Mouse (Mus musculus): ENCODE results near the gene Gstm4. TPM values are rescaled to one million over a fixed set of nuclear protein-coding genes. Genes with fewer than 3 reads are reported as not detected.
"Not testable (repeated sequence)": the region's sequence is repeated elsewhere in the genome, so short reads cannot be mapped to it uniquely, and the experiment has no call there.

Gstm4 gene
- polyA plus RNA-seq, 1 experiment from 2014 or later, result 29.6 TPM

DNA sequence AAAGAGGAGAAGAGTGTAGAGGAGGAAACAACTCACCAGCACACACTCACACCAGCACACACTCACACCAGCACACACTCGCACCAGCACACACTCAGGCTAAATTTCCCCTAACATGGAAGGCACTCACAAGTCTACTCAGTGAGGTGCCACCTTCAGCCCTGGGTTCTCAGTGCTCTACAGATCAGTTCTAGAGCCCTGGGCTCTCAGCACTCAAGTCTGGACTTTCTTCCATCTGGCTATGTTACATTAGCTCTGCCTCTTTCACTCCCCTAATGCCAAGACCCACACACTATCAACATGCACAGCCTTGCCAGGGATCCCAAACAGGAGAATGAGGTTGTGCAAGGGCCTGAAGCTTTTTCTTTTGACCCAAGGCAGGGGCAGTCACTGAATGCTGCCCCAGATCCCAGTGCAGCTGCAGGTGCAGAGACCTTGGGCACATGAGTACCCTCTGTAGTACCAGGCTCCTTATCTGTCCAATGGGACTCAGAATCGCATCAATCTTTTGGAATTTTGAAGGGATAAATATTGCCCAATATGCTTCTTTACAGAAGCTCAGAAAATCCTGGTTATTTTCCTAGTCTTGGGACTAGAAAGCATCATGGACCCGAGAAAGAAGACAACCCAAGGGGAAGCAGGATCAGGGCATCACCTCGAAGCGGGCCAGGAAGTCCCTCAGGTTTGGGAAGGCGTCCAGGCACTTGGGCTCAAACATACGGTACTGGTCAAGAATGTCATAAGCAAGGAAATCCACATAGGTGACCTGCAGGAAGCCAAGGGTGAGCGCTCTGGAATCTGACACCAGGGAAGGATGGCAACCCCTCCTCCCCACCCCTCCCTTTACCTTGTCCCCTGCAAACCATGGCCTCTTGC is 30.4 kb downstream of the Gstm4 start:
- no peak for ATAC-seq (ENCODE audit: insufficient read depth, low FRiP score)
- H3K9ac ChIP-seq (ENCODE audit: low read length), result 0 out of 2 replicates have a peak overlapping the region, but pooled peaks have one; percentile 2
- peak overlapping the region; percentile 29; the same call in 1 of the 2 replicates for H3K4me2 ChIP-seq (ENCODE audit: low read depth, low read length)
- H3K4me3 ChIP-seq (replicated peaks; ENCODE audit: low read length), result no peak overlapping the region
- WGBS, result 86% methylated on average over 7 of the region's 8 CpGs
- H3K27ac ChIP-seq (ENCODE audit: low read length), result 0 out of 2 replicates have a peak overlapping the region, but pooled peaks have one; percentile 39
- no peaks in the 10 kb centered on the region for H3K27me3 ChIP-seq (ENCODE audit: control insufficient read depth, insufficient read depth, low read length)
- no peaks in the 10 kb centered on the region; the same call in 1 of the 2 replicates for H3K36me3 ChIP-seq (ENCODE audit: control insufficient read depth, insufficient read depth, low read length)
- H3K4me1 ChIP-seq (ENCODE audit: control insufficient read depth, insufficient read depth, low read length), result peaks cover 15% of the 10 kb centered on the region
- no peaks in the 10 kb centered on the region for H3K9me3 ChIP-seq (replicated peaks; ENCODE audit: control insufficient read depth, low read length)

DNA sequence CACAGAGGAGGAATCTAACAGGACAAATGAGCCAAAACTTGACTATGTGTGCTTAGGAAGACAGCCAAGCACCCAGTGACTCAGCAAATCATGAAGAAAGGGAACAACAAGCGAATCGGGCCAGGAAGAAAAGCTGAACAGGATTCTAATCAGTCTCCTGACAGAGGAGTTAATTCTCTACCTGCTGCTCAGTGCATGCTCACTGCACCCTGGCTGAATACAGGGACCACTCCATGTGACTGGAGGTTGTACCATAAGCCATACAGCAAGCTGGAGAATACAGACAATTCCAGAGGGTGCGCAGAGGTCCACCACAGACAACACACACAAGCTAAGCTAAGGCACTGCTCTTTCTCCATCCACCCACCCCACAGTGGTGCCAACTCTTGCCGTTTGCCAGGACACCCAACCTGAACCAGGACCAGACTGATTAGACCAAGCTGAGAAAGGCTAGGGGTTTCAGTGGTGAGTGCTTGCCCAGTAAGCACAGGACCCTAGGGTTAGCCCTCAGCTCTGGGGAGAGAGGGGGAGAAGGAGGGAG is 31.3 kb downstream of the Gstm4 start:
- Histone ChIP-seq H3K4me3 (replicated peaks; ENCODE audit: low read length) (0 out of 2 replicates have a peak overlapping the region, but pooled peaks have one; percentile 0), H3K4me2 (ENCODE audit: low read depth, low read length) (peak overlapping the region; percentile 29; the same call in 1 of the 2 replicates), H3K4me1 (ENCODE audit: control insufficient read depth, insufficient read depth, low read length) (peaks cover 12% of the 10 kb centered on the region), H3K9ac (ENCODE audit: low read length) (peak overlapping the region; percentile 2), H3K9me3 (replicated peaks; ENCODE audit: control insufficient read depth, low read length) (no peaks in the 10 kb centered on the region), H3K27me3 (ENCODE audit: control insufficient read depth, insufficient read depth, low read length) (no peaks in the 10 kb centered on the region), H3K27ac (ENCODE audit: low read length) (peak overlapping the region; percentile 39), H3K36me3 (ENCODE audit: control insufficient read depth, insufficient read depth, low read length) (no peaks in the 10 kb centered on the region; the same call in 1 of the 2 replicates)
- 58% methylated on average over 4 of the region's 4 CpGs for WGBS
- no peak for ATAC-seq (ENCODE audit: insufficient read depth, low FRiP score)

DNA sequence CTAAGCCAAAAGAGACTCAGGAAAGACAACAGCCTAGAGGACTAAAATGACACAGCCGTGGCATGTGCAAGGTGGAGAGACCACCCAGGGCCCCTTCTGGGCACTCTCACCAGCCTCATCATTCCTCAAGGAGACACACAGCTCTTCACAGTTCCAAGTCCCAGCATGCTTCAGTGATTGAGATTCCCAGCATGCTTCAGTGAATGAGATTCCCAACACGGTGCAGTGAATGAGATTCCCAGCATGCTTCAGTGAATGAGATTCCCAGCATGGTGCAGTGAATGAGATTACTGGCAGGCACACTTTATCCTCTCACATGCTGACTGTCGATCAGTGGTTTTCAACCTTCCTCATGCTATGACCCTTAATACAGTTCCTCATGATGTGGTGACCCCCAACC is 33.1 kb downstream of the Gstm4 start:
- no peaks in the 10 kb centered on the region; the same call in 1 of the 2 replicates for H3K36me3 ChIP-seq (ENCODE audit: control insufficient read depth, insufficient read depth, low read length)
- no peak overlapping the region for H3K27ac ChIP-seq (ENCODE audit: low read length)
- ATAC-seq (ENCODE audit: insufficient read depth, low FRiP score), result no peak
- no peak overlapping the region for H3K9ac ChIP-seq (ENCODE audit: low read length)
- H3K4me2 ChIP-seq (ENCODE audit: low read depth, low read length), result no peak overlapping the region
- H3K9me3 ChIP-seq (replicated peaks; ENCODE audit: control insufficient read depth, low read length), result no peaks in the 10 kb centered on the region
- no peak overlapping the region for H3K4me3 ChIP-seq (replicated peaks; ENCODE audit: low read length)
- peaks cover 12% of the 10 kb centered on the region for H3K4me1 ChIP-seq (ENCODE audit: control insufficient read depth, insufficient read depth, low read length)
- WGBS, result 72% methylated on average over 3 of the region's 3 CpGs
- no peaks in the 10 kb centered on the region for H3K27me3 ChIP-seq (ENCODE audit: control insufficient read depth, insufficient read depth, low read length)

DNA sequence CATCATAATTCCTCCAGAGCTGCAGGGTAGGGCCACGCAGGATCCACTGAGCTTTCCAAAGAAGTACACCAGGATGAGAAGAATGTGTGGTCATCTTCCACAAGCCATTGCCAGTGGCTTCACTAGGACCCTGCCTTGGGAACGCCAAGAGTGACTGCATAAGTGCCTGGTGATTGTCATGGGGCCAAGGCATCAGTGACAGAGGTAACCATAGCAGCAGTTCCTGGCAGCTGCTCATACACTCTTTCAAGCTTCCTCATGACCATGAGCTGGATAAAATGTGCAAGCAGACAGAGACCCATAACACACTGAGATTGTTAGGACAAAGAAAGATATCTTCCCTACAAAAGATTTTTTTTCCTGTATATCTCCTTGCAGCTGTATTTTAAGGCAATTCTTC is 34.4 kb downstream of the Gstm4 start:
- Histone ChIP-seq H3K27ac (ENCODE audit: low read length) (no peak overlapping the region), H3K27me3 (ENCODE audit: control insufficient read depth, insufficient read depth, low read length) (no peaks in the 10 kb centered on the region), H3K4me3 (replicated peaks; ENCODE audit: low read length) (no peak overlapping the region), H3K9me3 (replicated peaks; ENCODE audit: control insufficient read depth, low read length) (no peaks in the 10 kb centered on the region), H3K4me2 (ENCODE audit: low read depth, low read length) (no peak overlapping the region), H3K9ac (ENCODE audit: low read length) (no peak overlapping the region), H3K36me3 (ENCODE audit: control insufficient read depth, insufficient read depth, low read length) (no peaks in the 10 kb centered on the region; the same call in 1 of the 2 replicates), H3K4me1 (ENCODE audit: control insufficient read depth, insufficient read depth, low read length) (peaks cover 12% of the 10 kb centered on the region)
- 58% methylated on average over 2 of the region's 2 CpGs for WGBS
- no peak for ATAC-seq (ENCODE audit: insufficient read depth, low FRiP score)

DNA sequence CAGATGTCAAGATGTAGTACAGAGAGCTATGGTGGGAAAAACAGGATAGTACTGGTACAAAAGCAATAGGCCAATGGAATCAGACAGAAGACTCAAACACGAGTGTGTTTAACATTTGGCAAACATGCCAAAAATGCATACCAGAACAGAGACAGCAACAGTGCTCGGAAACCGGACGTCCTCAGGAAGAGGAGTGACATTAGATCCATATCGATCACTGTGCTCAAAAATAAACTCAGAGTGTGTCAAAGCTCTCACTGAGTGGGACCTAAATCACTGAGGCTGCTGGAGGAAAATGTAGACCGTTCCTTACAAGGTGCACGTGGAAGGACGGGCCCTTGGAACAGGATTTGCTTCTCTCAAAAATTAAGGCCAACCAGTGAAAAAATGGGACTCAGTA is 42.7 kb downstream of the Gstm4 start:
- 49% methylated on average over 8 of the region's 8 CpGs for WGBS
- no peak overlapping the region for H3K9ac ChIP-seq (ENCODE audit: low read length)
- ATAC-seq (ENCODE audit: insufficient read depth, low FRiP score), result no peak
- H3K4me1 ChIP-seq (ENCODE audit: control insufficient read depth, insufficient read depth, low read length), result no peaks in the 10 kb centered on the region
- H3K4me3 ChIP-seq (replicated peaks; ENCODE audit: low read length), result no peak overlapping the region
- H3K27ac ChIP-seq (ENCODE audit: low read length), result no peak overlapping the region
- no peaks in the 10 kb centered on the region for H3K36me3 ChIP-seq (ENCODE audit: control insufficient read depth, insufficient read depth, low read length)
- H3K27me3 ChIP-seq (ENCODE audit: control insufficient read depth, insufficient read depth, low read length), result no peaks in the 10 kb centered on the region
- no peaks in the 10 kb centered on the region for H3K9me3 ChIP-seq (replicated peaks; ENCODE audit: control insufficient read depth, low read length)
- H3K4me2 ChIP-seq (ENCODE audit: low read depth, low read length), result no peak overlapping the region

DNA sequence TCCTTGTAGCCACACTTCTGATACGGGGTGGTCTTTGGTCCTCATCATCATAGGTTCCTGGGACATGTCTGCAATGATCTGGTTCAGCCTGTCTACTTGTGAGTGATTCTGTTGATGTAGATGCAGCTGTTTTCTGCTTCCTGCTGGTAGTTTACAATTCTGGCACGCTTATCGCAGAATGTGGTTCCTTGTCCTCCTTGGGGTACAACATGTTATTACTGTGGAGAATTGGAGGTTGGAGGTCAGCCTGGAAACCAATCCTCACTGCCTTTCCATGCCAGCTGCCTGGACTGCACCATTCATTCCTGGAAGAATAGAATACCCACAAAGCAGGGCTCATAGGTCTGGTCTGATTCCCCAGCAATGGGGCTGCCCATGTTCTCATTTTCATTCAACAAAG is 45.2 kb downstream of the Gstm4 start:
- WGBS, result 69% methylated on average over 3 of the region's 3 CpGs
- Histone ChIP-seq H3K4me1 (ENCODE audit: control insufficient read depth, insufficient read depth, low read length) (no peaks in the 10 kb centered on the region), H3K9ac (ENCODE audit: low read length) (no peak overlapping the region), H3K27ac (ENCODE audit: low read length) (no peak overlapping the region), H3K4me2 (ENCODE audit: low read depth, low read length) (no peak overlapping the region), H3K36me3 (ENCODE audit: control insufficient read depth, insufficient read depth, low read length) (no peaks in the 10 kb centered on the region), H3K27me3 (ENCODE audit: control insufficient read depth, insufficient read depth, low read length) (no peaks in the 10 kb centered on the region), H3K4me3 (replicated peaks; ENCODE audit: low read length) (no peak overlapping the region), H3K9me3 (replicated peaks; ENCODE audit: control insufficient read depth, low read length) (no peaks in the 10 kb centered on the region)
- ATAC-seq (ENCODE audit: insufficient read depth, low FRiP score), result no peak

DNA sequence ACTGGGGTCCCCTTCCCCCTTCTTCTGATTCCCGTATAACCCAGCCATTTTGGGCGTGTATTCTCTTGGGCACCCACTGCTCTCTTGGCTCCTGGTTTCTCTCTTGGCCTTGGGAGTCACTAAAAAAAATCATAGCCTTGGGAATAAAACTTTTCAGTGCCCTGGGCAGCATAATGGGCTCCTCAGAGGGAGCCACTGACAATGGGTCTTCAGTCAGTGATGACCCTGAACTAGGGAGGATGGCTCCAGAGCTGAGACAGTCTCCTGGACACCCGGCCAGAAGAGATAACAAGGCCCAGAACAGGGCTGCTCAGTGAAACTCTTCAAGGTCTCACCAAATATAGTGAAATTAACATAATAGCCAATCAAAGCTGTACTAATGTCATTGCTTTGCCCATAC is 46.1 kb downstream of the Gstm4 start:
- no peak overlapping the region for H3K4me2 ChIP-seq (ENCODE audit: low read depth, low read length)
- no peaks in the 10 kb centered on the region for H3K36me3 ChIP-seq (ENCODE audit: control insufficient read depth, insufficient read depth, low read length)
- ATAC-seq (ENCODE audit: insufficient read depth, low FRiP score), result no peak
- H3K4me3 ChIP-seq (replicated peaks; ENCODE audit: low read length), result no peak overlapping the region
- WGBS, result 84% methylated on average over 3 of the region's 3 CpGs
- H3K4me1 ChIP-seq (ENCODE audit: control insufficient read depth, insufficient read depth, low read length), result no peaks in the 10 kb centered on the region
- no peaks in the 10 kb centered on the region for H3K27me3 ChIP-seq (ENCODE audit: control insufficient read depth, insufficient read depth, low read length)
- H3K27ac ChIP-seq (ENCODE audit: low read length), result no peak overlapping the region
- no peak overlapping the region for H3K9ac ChIP-seq (ENCODE audit: low read length)
- no peaks in the 10 kb centered on the region for H3K9me3 ChIP-seq (replicated peaks; ENCODE audit: control insufficient read depth, low read length)

DNA sequence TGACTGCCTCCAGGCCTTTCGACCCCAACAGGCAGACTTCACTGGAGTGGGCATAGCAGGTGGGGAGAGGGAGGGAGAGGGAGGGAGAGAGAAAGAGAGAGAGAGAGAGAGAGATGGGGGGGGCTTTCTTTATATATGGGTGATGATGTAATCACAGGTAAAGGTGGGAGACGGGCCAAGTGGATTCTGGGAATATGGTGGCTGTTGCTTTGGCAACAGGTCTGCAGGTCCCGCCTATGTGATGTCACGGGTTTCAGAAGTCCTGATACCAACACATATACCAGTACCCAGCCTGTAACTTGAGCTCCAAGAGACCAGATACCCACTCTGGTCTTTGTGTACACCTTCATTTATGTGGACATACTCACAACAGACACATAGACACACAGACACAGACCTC is 48.1 kb downstream of the Gstm4 start:
- no peak overlapping the region for H3K4me2 ChIP-seq (ENCODE audit: low read depth, low read length)
- no peak for ATAC-seq (ENCODE audit: insufficient read depth, low FRiP score)
- no peaks in the 10 kb centered on the region for H3K9me3 ChIP-seq (replicated peaks; ENCODE audit: control insufficient read depth, low read length)
- no peak overlapping the region for H3K27ac ChIP-seq (ENCODE audit: low read length)
- no peaks in the 10 kb centered on the region for H3K36me3 ChIP-seq (ENCODE audit: control insufficient read depth, insufficient read depth, low read length)
- no peak overlapping the region for H3K4me3 ChIP-seq (replicated peaks; ENCODE audit: low read length)
- no peak overlapping the region for H3K9ac ChIP-seq (ENCODE audit: low read length)
- H3K27me3 ChIP-seq (ENCODE audit: control insufficient read depth, insufficient read depth, low read length), result no peaks in the 10 kb centered on the region
- 81% methylated on average over 4 of the region's 4 CpGs for WGBS
- H3K4me1 ChIP-seq (ENCODE audit: control insufficient read depth, insufficient read depth, low read length), result no peaks in the 10 kb centered on the region

DNA sequence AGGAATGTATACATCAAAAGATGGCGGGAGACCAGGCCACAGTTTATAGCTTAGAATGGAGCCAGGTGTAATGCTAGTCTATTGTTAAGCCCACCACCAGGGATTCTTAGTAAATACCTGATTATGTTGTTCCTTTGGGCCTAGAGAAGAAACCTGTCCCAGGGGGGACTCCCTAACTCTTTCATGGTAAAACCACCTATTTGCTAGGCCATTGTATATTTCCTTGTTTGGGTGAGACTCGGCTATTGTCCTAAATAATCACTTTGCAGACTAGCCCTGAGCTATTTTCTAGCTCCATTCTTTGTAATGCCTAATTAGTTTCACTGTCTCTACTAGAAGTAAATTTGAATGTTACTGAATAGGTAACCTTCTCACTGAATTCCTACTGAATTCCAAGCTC is 48.7 kb downstream of the Gstm4 start:
- ATAC-seq (ENCODE audit: insufficient read depth, low FRiP score); H3K4me3 ChIP-seq (replicated peaks; ENCODE audit: low read length); H3K27ac ChIP-seq (ENCODE audit: low read length); H3K9ac ChIP-seq (ENCODE audit: low read length); H3K36me3 ChIP-seq (ENCODE audit: control insufficient read depth, insufficient read depth, low read length); H3K9me3 ChIP-seq (replicated peaks; ENCODE audit: control insufficient read depth, low read length); H3K27me3 ChIP-seq (ENCODE audit: control insufficient read depth, insufficient read depth, low read length); H3K4me1 ChIP-seq (ENCODE audit: control insufficient read depth, insufficient read depth, low read length); H3K4me2 ChIP-seq (ENCODE audit: low read depth, low read length): not testable (repeated sequence)
- 80% methylated on average over 2 of the region's 2 CpGs for WGBS

All from stomach, embryonic 16.5 days (tissue).